Mouse (Mus musculus) cerebellum, adult 2 months (tissue): ENCODE data around the gene Hoxc9.

Experiments used
- CTCF ChIP-seq: fragments of 200-500 bp; IDR thresholded peaks from 2 replicates; pipeline ENCODE4 v1.5.1; 2011; ENCODE audit warnings: low read depth, mild to moderate bottlenecking, control low read depth, low read length, moderate library complexity, borderline replicate concordance; ENCODE audit not compliant: insufficient read depth
- POLR2A ChIP-seq: fragments of 200-500 bp; IDR thresholded peaks from 2 replicates; pipeline ENCODE4 v1.6.1; 2011; ENCODE audit warnings: low read length, control low read depth, borderline replicate concordance; ENCODE audit not compliant: insufficient read depth

- TF ChIP-seq CTCF (no peak; the same call in 1 of the 2 replicates), POLR2A (no peak)
These were observed 5.5 kb upstream of the Hoxc9 start for GRCm38 (mm10) chr15:102970740-102971139.
